Mouse (Mus musculus) neural tube, embryonic 11.5 days (tissue): ENCODE data around the gene Ctnnd2. TPM values are rescaled to one million over a fixed set of nuclear protein-coding genes. Genes with fewer than 3 reads are reported as not detected.

Experiments used
- ATAC-seq: fragments of 200-750 bp; cut with Nextera tagmentation; 2 replicates; pipeline ENCODE4 v1.8.0; 2017; ENCODE audit warnings: moderate number of reproducible peaks, mild to moderate bottlenecking, moderate TSS enrichment, moderate library complexity; ENCODE audit not compliant: insufficient read depth, low FRiP score, low TSS enrichment
- DNase-seq: peaks from one replicate; pipeline ENCODE4 v3.0.0-alpha.2; 2015; ENCODE audit warnings: low spot score
- H3K27ac ChIP-seq: fragments of 300-500 bp; sonication (generic); 2 replicates; pipeline ENCODE4 v1.5.1; 2014; ENCODE audit warnings: low read depth, mild to moderate bottlenecking, low read length
- H3K27me3 ChIP-seq: fragments of 300-500 bp; sonication (generic); 2 replicates; pipeline ENCODE4 v1.6.1; 2014; ENCODE audit warnings: mild to moderate bottlenecking, low read length, mixed read lengths; ENCODE audit not compliant: control insufficient read depth, insufficient read depth
- H3K36me3 ChIP-seq: fragments of 300-500 bp; sonication (generic); 2 replicates; pipeline ENCODE4 v1.6.1; 2014; ENCODE audit warnings: mild to moderate bottlenecking, low read length, moderate library complexity, mixed read lengths; ENCODE audit not compliant: control insufficient read depth, insufficient read depth
- H3K4me1 ChIP-seq: fragments of 300-500 bp; sonication (generic); 2 replicates; pipeline ENCODE4 v1.6.1; 2014; ENCODE audit warnings: low read length, mixed read lengths; ENCODE audit not compliant: control insufficient read depth, insufficient read depth
- H3K4me2 ChIP-seq: fragments of 300-500 bp; sonication (generic); 2 replicates; pipeline ENCODE4 v1.6.1; 2014; ENCODE audit warnings: low read depth, mild to moderate bottlenecking, moderate library complexity
- H3K4me3 ChIP-seq: fragments of 300-500 bp; sonication (generic); 2 replicates; pipeline ENCODE4 v1.5.1; 2014; ENCODE audit warnings: low read depth, low read length
- H3K9ac ChIP-seq: fragments of 300-500 bp; sonication (generic); 2 replicates; pipeline ENCODE4 v1.6.1; 2014; ENCODE audit warnings: mild to moderate bottlenecking, low read length
- H3K9me3 ChIP-seq: fragments of 300-500 bp; sonication (generic); 2 replicates; pipeline ENCODE4 v1.6.1; 2016; ENCODE audit warnings: low read length; ENCODE audit not compliant: control insufficient read depth
- WGBS: fragments of 180-500 bp; shearing (Covaris S2); extraction: QIAGEN DNeasy Blood & Tissue Kit; methylation state at CpG from one replicate; pipeline ENCODE4 v1.1.7; 2014; 5-methylcytosine and 5-hydroxymethylcytosine counted together
- polyA plus RNA-seq: library from polyadenylated mRNA; unstranded; fragments of >200 nt; fragmentation: Nextera tagmentation; extraction: Ambion mirVana; gene quantifications from 2 replicates; pipeline ENCODE4 v1.2.1, GENCODE M21; 2014

The Ctnnd2 gene
- polyA plus RNA-seq, 1 experiment from 2014 or later, result 24.0 TPM

- H3K9ac ChIP-seq, result no peak overlapping the region
- 94% methylated on average over 3 of the region's 3 CpGs for WGBS
- H3K9me3 ChIP-seq, result no peaks in the 10 kb centered on the region
- no peak for ATAC-seq
- H3K4me1 ChIP-seq, result no peaks in the 10 kb centered on the region
- H3K27me3 ChIP-seq, result no peaks in the 10 kb centered on the region
- H3K4me2 ChIP-seq, result no peak overlapping the region
- no peak for DNase-seq
- H3K36me3 ChIP-seq, result no peaks in the 10 kb centered on the region
- no peak overlapping the region for H3K4me3 ChIP-seq
- no peak overlapping the region for H3K27ac ChIP-seq
Observed at GRCm38 (mm10) chr15:30793260-30793659, 620.9 kb downstream of the Ctnnd2 start.

DNA sequence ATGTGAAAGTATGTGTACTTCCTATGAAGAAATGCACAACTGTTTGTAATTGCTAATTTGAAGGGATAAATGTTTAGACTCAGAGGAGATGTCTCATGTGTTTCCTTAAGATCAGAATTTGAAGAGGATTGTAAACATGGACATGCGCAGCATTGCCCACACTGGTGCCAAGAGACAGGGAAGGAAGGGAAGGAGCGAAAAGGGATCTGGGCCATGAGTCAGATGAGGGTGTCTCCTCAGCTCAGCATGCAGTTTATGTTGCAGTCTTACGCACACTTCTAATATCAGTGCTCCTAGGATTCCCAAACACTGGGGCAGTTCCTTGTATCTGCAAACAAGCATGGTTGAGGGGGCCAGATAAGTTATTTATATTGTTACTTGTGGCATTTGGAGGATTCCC lies 623.3 kb downstream of the Ctnnd2 start:
- no peak overlapping the region for H3K4me3 ChIP-seq
- 93% methylated on average over 3 of the region's 3 CpGs for WGBS
- no peaks in the 10 kb centered on the region for H3K36me3 ChIP-seq
- H3K27me3 ChIP-seq, result no peaks in the 10 kb centered on the region
- H3K4me1 ChIP-seq, result no peaks in the 10 kb centered on the region
- H3K9me3 ChIP-seq, result no peaks in the 10 kb centered on the region
- DNase-seq (no peak), ATAC-seq (no peak)
- H3K9ac ChIP-seq, result no peak overlapping the region
- H3K27ac ChIP-seq, result no peak overlapping the region
- no peak overlapping the region for H3K4me2 ChIP-seq

GRCm38 (mm10) chr15:30827424-30828263 lies 655.3 kb downstream of the Ctnnd2 start:
- H3K36me3 ChIP-seq, result no peaks in the 10 kb centered on the region
- no peak overlapping the region for H3K27ac ChIP-seq
- DNase-seq (no peak), ATAC-seq (no peak)
- no peaks in the 10 kb centered on the region for H3K4me1 ChIP-seq
- WGBS, result 71% methylated on average over 17 of the region's 17 CpGs
- no peaks in the 10 kb centered on the region for H3K9me3 ChIP-seq
- H3K4me3 ChIP-seq, result no peak overlapping the region
- no peak overlapping the region for H3K4me2 ChIP-seq
- H3K27me3 ChIP-seq, result no peaks in the 10 kb centered on the region
- H3K9ac ChIP-seq, result no peak overlapping the region

GRCm38 (mm10) chr15:30857277-30858176 lies 685.1 kb downstream of the Ctnnd2 start:
- DNase-seq (no peak), ATAC-seq (no peak)
- H3K36me3 ChIP-seq, result no peaks in the 10 kb centered on the region
- H3K4me2 ChIP-seq, result no peak overlapping the region
- 86% methylated on average over 17 of the region's 17 CpGs for WGBS
- H3K4me1 ChIP-seq, result no peaks in the 10 kb centered on the region
- no peaks in the 10 kb centered on the region for H3K27me3 ChIP-seq
- no peak overlapping the region for H3K9ac ChIP-seq
- H3K4me3 ChIP-seq, result no peak overlapping the region
- no peak overlapping the region for H3K27ac ChIP-seq
- no peaks in the 10 kb centered on the region for H3K9me3 ChIP-seq

DNA sequence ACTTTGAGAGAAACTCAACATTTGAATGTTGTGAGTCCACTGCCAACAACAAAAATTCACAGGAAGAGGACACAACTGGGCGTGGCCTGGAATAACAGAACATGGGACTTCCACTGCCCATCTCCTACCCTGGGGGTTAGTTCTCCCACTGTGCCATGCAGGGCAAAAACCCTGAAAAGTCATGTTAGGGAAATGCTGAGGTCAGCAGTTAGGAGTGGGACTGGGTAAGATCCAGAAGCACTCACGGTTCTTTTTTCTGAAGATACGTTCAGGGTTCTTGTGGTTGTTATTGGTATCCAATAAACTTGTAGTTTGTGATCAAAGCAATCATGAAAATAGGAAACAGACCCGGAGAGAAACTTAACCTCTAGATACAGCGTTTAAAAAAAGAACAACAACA lies 695.0 kb downstream of the Ctnnd2 start:
- H3K9me3 ChIP-seq, result no peaks in the 10 kb centered on the region
- H3K27me3 ChIP-seq, result no peaks in the 10 kb centered on the region
- no peak for ATAC-seq
- no peak overlapping the region for H3K4me3 ChIP-seq
- 90% methylated on average over 5 of the region's 5 CpGs for WGBS
- H3K4me2 ChIP-seq, result no peak overlapping the region
- H3K36me3 ChIP-seq, result no peaks in the 10 kb centered on the region
- no peak for DNase-seq
- no peaks in the 10 kb centered on the region for H3K4me1 ChIP-seq
- H3K27ac ChIP-seq, result no peak overlapping the region
- no peak overlapping the region for H3K9ac ChIP-seq

DNA sequence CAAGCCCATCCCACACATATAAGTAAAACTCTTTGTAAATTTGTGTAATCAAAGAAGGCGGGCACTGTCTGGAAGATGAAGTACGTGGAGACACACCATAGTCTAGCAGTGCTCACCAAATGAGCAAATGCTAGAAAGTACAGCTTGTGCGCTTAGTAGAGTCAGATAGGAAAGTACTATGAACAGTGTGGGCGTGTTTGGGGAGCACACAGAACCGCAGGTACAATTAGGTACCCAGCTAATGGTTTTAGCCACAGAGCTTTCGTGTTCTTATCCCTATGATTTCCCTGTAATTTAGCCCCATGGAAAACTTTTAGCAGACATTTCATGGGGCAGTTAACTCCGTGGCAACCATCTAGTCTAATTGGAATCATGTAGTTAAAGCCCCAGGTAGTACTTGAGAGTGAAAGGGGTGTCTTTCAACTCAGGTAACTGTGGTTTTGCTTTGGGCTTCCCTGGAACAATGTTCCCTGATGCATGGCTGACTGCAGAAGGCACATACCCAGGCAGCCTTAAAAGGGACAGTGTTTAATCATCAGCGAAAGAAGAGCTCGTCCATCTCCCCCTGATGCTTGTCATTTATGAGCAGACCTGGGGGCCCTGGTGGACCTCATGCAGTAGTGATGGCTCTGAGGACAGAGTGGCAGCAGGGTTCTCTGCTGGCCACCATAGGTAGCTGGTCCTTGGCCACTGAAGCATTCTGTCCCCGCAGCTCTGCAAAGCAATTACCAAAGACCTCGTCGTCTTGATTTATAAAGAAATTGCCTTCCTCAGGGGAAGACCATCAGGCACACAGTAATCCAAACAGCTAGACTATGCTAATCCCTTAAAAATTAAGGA lies 697.5 kb downstream of the Ctnnd2 start:
- no peak for ATAC-seq
- no peak for DNase-seq
- Histone ChIP-seq H3K36me3 (no peaks in the 10 kb centered on the region), H3K27ac (no peak overlapping the region), H3K9ac (no peak overlapping the region), H3K4me2 (no peak overlapping the region), H3K4me1 (no peaks in the 10 kb centered on the region), H3K27me3 (no peaks in the 10 kb centered on the region), H3K9me3 (no peaks in the 10 kb centered on the region), H3K4me3 (no peak overlapping the region)
- WGBS, result 85% methylated on average over 12 of the region's 12 CpGs

DNA sequence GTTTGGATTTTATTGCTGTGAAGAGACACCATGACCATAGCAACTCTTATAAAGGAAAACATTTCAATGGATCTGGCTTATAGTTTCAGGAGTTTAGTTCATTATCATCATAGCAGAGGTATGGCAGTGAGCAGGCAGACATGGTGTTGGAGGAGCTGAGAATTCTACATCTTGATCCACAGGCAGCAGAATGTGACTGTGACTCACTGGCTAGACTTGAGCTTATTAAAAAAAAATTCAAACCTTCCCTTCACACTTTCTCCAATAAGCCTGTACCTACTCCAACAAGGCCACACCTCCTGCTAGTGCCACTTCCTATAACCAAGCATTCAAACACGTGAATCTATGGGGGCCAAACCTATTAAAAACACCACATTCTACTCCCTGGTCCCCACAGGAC lies 703.1 kb downstream of the Ctnnd2 start:
- H3K27ac ChIP-seq, result no peak overlapping the region
- ATAC-seq (no peak), DNase-seq (no peak)
- H3K4me3 ChIP-seq, result no peak overlapping the region
- H3K9me3 ChIP-seq, result no peaks in the 10 kb centered on the region
- WGBS, result 60% methylated on average over 1 of the region's 1 CpGs
- H3K36me3 ChIP-seq, result no peaks in the 10 kb centered on the region
- no peak overlapping the region for H3K9ac ChIP-seq
- no peak overlapping the region for H3K4me2 ChIP-seq
- no peaks in the 10 kb centered on the region for H3K27me3 ChIP-seq
- no peaks in the 10 kb centered on the region for H3K4me1 ChIP-seq

GRCm38 (mm10) chr15:30884692-30885334 lies 712.4 kb downstream of the Ctnnd2 start:
- Histone ChIP-seq H3K27ac (0 out of 2 replicates have a peak overlapping the region, but pooled peaks have one; percentile 34), H3K4me3 (no peak overlapping the region), H3K36me3 (no peaks in the 10 kb centered on the region), H3K9me3 (no peaks in the 10 kb centered on the region), H3K4me1 (no peaks in the 10 kb centered on the region), H3K4me2 (no peak overlapping the region), H3K9ac (no peak overlapping the region), H3K27me3 (no peaks in the 10 kb centered on the region)
- DNase-seq (peak; percentile 37), ATAC-seq (peak; percentile 38; the same call in 1 of the 2 replicates)
- 68% methylated on average over 12 of the region's 12 CpGs for WGBS
